26 mouse cellular contexts compared by ENCODE assay signal in genomic region chr13:96015516-96015915, GRCm38 (mm10).
DNase-seq lines count a peak whose midpoint lies in the region; ATAC-seq and TF ChIP-seq lines count a peak whose summit lies in the region.
"Had no signal": no experiment of that assay in that cellular context is flagged by ENCODE, and none has a peak within 500 bp of the region (broad histone marks: within the 10 kb centered on the region; RNA-seq: fewer than 3 reads in every experiment).

No protein-coding gene starts in this region.

- no peak for TF ChIP-seq CTCF in C2C12 (IDR thresholded peaks at IDR 0.05; ENCODE audit: control insufficient read depth, insufficient read depth, insufficient read length)

- no peak overlapping the region for H3K4me2 ChIP-seq in intestine, embryonic 14.5 days (ENCODE audit: low read length)
- H3K4me2 ChIP-seq in intestine, embryonic 16.5 days (ENCODE audit: low read depth, low read length): no peak overlapping the region
- H3K4me2 ChIP-seq: embryonic facial prominence, embryonic 12.5 days; forebrain, embryonic 13.5 days; forebrain, embryonic 15.5 days had no signal

- no peaks in the 10 kb centered on the region for H3K79me2 ChIP-seq in C2C12 (ENCODE audit: control insufficient read depth, insufficient read depth)

- H3K9me3 ChIP-seq in intestine, embryonic 14.5 days (ENCODE audit: control insufficient read depth, low read length): no peaks in the 10 kb centered on the region
- H3K9me3 ChIP-seq in intestine, embryonic 16.5 days (ENCODE audit: control insufficient read depth, low read length): no peaks in the 10 kb centered on the region
- H3K9me3 ChIP-seq: embryonic facial prominence, embryonic 10.5 days; embryonic facial prominence, embryonic 12.5 days; forebrain, embryonic 13.5 days; forebrain, embryonic 15.5 days; G1E had no signal

- peak; percentile 13 for DNase-seq in adrenal gland, adult 2 months
- no peak for DNase-seq in adrenal gland, adult 18-20 months (ENCODE audit: low spot score in 2 of 2)
- peak; percentile 28 for DNase-seq in intestine, embryonic 14.5 days (ENCODE audit: low spot score)
- DNase-seq in 3T3-L1 (ENCODE audit: low read depth, low spot score): peak; percentile 23
- no peak for DNase-seq in B cell, adult 2 months
- DNase-seq in frontal cortex, adult 2 months (ENCODE audit: extremely low spot score in 1 of 2, low spot score in 1 of 2): no peak
- DNase-seq: adrenal gland, adult 8-10 months; adrenal gland, postnatal 14 days; adrenal gland, postnatal 36 days; cerebellum, adult 11-12 months; cerebellum, adult 2 months; cerebellum, adult 9-10 months; cerebellum, postnatal 10 days; cerebellum, postnatal 25 days; forebrain, postnatal 0 days had no signal

- no peak overlapping the region for H3K9ac ChIP-seq in intestine, embryonic 14.5 days (ENCODE audit: low read length)
- no peak overlapping the region for H3K9ac ChIP-seq in intestine, embryonic 16.5 days (ENCODE audit: low read depth, low read length)
- H3K9ac ChIP-seq: embryonic facial prominence, embryonic 12.5 days; forebrain, embryonic 13.5 days; forebrain, embryonic 15.5 days; forebrain, postnatal 0 days had no signal

- no peak overlapping the region for H3K27ac ChIP-seq in intestine, embryonic 14.5 days (ENCODE audit: low read depth)
- no peak overlapping the region for H3K27ac ChIP-seq in intestine, embryonic 16.5 days (ENCODE audit: low read length)
- H3K27ac ChIP-seq: embryonic facial prominence, embryonic 10.5 days; embryonic facial prominence, embryonic 12.5 days; forebrain, embryonic 13.5 days; forebrain, embryonic 15.5 days had no signal

- no peak overlapping the region for H3ac ChIP-seq in C2C12 (ENCODE audit: control insufficient read depth, insufficient read length, low read depth)

- H3K27me3 ChIP-seq in intestine, embryonic 14.5 days (replicated peaks; ENCODE audit: control insufficient read depth, insufficient read depth, low read length): no peaks in the 10 kb centered on the region
- no peaks in the 10 kb centered on the region for H3K27me3 ChIP-seq in intestine, embryonic 16.5 days (replicated peaks; ENCODE audit: control insufficient read depth, insufficient read depth, low read length)
- H3K27me3 ChIP-seq in C2C12 (ENCODE audit: control insufficient read depth, insufficient read depth, insufficient read length): no peaks in the 10 kb centered on the region
- H3K27me3 ChIP-seq: CH12.LX; embryonic facial prominence, embryonic 12.5 days; forebrain, embryonic 13.5 days; forebrain, embryonic 15.5 days; Patski had no signal

- no peaks in the 10 kb centered on the region for H3K79me3 ChIP-seq in C2C12 (ENCODE audit: low read depth)

- 0 out of 2 replicates have a peak, but pooled peaks cover 4% of the 10 kb centered on the region for H3K4me1 ChIP-seq in intestine, embryonic 14.5 days (replicated peaks; ENCODE audit: control insufficient read depth, insufficient read depth, low read length)
- peaks cover 4% of the 10 kb centered on the region; the same call in 1 of the 2 replicates for H3K4me1 ChIP-seq in intestine, embryonic 16.5 days (ENCODE audit: control insufficient read depth, insufficient read depth, low read length)
- H3K4me1 ChIP-seq: embryonic facial prominence, embryonic 10.5 days; embryonic facial prominence, embryonic 12.5 days; forebrain, embryonic 13.5 days; forebrain, embryonic 15.5 days had no signal

- H3K4me3 ChIP-seq in intestine, embryonic 14.5 days (ENCODE audit: low read depth, low read length): no peak overlapping the region
- no peak overlapping the region for H3K4me3 ChIP-seq in intestine, embryonic 16.5 days (ENCODE audit: low read length)
- H3K4me3 ChIP-seq in C2C12 (ENCODE audit: insufficient read depth, poor library complexity, severe bottlenecking): no peak overlapping the region
- H3K4me3 ChIP-seq: embryonic facial prominence, embryonic 10.5 days; embryonic facial prominence, embryonic 12.5 days; forebrain, embryonic 13.5 days; forebrain, embryonic 15.5 days had no signal

- ATAC-seq in intestine, embryonic 14.5 days (replicated peaks; ENCODE audit: low FRiP score, low TSS enrichment, low read depth): no peak
- ATAC-seq in intestine, embryonic 16.5 days: no peak
- ATAC-seq: activated CD4-positive, CD25-positive, alpha-beta regulatory T cell, adult 4 months; CD4-positive, CD25-positive, alpha-beta regulatory T cell, adult 4 months; forebrain, embryonic 13.5 days; forebrain, embryonic 15.5 days; forebrain, postnatal 0 days; Patski had no signal

- WGBS in intestine, embryonic 14.5 days: 91% methylated on average over 3 of the region's 3 CpGs
- WGBS in intestine, embryonic 16.5 days: 87% methylated on average over 3 of the region's 3 CpGs

- no peaks in the 10 kb centered on the region for H3K36me3 ChIP-seq in intestine, embryonic 14.5 days (ENCODE audit: control insufficient read depth, insufficient read depth, low read length)
- no peaks in the 10 kb centered on the region for H3K36me3 ChIP-seq in intestine, embryonic 16.5 days (ENCODE audit: control insufficient read depth, insufficient read depth, low read length)
- no peaks in the 10 kb centered on the region for H3K36me3 ChIP-seq in C2C12 (ENCODE audit: control insufficient read depth, insufficient read depth)
- H3K36me3 ChIP-seq: embryonic facial prominence, embryonic 10.5 days; embryonic facial prominence, embryonic 12.5 days; forebrain, embryonic 15.5 days; G1E had no signal

TF ChIP-seq in C2C12, 6 proteins besides CTCF, POLR2A, EP300 and RAD21:
- TF ChIP-seq USF1 (IDR thresholded peaks at IDR 0.05; ENCODE audit: low read depth): no peak
- no peak for TF ChIP-seq MYOD1 (IDR thresholded peaks at IDR 0.05; ENCODE audit: control insufficient read depth, insufficient read length, low read depth)
- no peak for TF ChIP-seq MYOG (IDR thresholded peaks at IDR 0.05; ENCODE audit: control insufficient read depth, extremely low read depth, insufficient read length)
- no peak for TF ChIP-seq MAX (IDR thresholded peaks at IDR 0.05)
- peak; percentile 71 for TF ChIP-seq FOSL1 (IDR thresholded peaks at IDR 0.05; ENCODE audit: insufficient read depth, low read length, poor library complexity, severe bottlenecking)
- no peak for TF ChIP-seq CEBPB (IDR thresholded peaks at IDR 0.05; ENCODE audit: low read depth)

Comparison
In these comparisons a context has a peak if more than half of its experiments do, and no peak if none do; other contexts are left out.
1. DNase-seq: peak in adrenal gland, adult 2 months (single experiment), intestine, embryonic 14.5 days (single experiment) and 3T3-L1 (single experiment); none in adrenal gland, adult 18-20 months (0 of 2), B cell, adult 2 months (0 of 2) and frontal cortex, adult 2 months (0 of 2).